Mouse (Mus musculus) heart, postnatal 0 days (tissue): ENCODE measurements around the gene Parp16.

Source experiments
- CTCF ChIP-seq: IDR thresholded peaks from 2 replicates; pipeline ENCODE4 v1.5.1; 2016; ENCODE audit warnings: antibody characterized with exemption, control low read depth, low read depth
- EP300 ChIP-seq: IDR thresholded peaks from 2 replicates; pipeline ENCODE4 v1.6.1; 2016; ENCODE audit warnings: antibody characterized with exemption, low read depth

GRCm38 (mm10) chr9:65148507-65148906, 46.6 kb upstream of the Parp16 start:
- TF ChIP-seq CTCF = no peak
- TF ChIP-seq EP300 = no peak
